Mouse (Mus musculus) adipocyte (in vitro differentiated cells): ENCODE data around the gene Tnfaip2.

Source experiments
- DNase-seq: peaks from one replicate; pipeline ENCODE4 v3.0.0-alpha.2; 2016; ENCODE audit warnings: low spot score

Gene Tnfaip2

DNA sequence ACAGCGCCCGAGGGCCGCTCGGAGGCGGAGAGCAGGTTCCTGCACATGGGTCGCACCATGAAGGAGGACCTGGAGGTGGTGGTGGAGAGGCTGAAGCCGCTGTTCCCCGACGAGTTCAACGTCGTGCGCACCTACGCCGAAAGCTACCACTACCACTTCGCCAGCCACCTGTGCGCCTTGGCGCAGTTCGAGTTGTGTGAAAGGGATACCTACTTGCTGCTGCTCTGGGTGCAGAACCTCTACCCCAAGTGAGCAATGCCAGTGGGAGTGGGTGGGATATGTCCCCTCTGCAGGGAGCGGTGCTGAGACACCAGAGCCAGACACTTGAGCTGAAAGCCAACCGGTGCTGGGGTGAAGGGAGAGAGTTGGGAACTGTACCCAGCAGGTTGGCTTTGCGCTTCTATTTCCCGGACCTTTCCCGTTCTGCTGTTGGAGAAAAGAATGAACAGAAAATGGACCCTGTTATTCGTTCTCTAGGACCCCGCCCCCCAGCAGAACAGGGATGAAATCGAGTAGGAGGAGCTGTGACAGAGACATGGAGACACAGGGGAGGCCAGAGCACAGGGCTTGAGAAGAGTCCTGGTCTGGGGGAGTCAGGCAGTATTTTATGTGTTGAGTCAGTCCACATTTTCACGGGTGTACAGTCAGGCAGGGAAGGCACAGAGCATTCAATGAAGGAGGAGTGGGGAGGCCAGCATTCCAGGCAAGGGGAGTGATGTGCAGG, 3.8 kb downstream of the Tnfaip2 start:
- DNase-seq: no peak

DNA sequence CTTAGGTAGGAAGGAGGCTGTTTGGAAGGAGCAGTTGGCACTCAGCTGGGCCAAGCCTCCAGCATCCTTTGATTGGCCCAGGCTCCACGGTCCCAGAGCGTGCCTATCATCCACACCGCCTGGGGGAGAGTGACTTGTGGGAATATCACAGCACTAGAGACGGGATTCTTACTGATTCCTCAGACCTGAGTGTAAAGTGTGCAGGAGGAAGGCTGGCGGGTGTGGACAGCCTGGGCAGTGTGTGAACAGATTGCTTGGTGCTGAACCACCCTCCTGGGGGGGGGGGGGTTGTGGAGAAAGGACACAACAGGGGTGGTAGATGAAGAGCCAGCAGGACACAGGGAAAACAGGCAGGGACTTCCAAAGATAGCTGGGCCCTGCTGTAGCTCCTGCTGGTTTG, 4.5 kb downstream of the Tnfaip2 start:
- DNase-seq: no peak

DNA sequence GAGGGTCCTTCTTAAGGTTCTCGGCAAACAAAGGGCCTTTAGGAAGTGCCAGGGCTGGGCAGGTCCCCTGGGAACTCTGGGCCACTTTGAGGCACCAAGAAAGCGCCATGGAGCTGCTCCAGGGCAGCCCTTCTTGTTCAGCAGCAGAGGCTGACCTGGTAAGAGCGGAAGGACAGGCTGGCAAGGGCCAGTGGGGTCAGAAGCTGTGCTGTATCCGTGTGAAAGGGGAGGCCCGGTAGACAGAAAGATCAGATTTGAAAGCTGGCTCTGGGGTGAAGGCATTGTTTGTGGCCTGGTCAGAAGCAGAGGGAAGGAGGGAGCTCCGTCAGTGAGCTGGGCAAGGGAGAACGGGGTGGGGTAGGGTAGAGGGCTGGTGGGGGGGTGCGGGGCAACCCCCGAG, 5.1 kb downstream of the Tnfaip2 start:
- peak; percentile 50 for DNase-seq

DNA sequence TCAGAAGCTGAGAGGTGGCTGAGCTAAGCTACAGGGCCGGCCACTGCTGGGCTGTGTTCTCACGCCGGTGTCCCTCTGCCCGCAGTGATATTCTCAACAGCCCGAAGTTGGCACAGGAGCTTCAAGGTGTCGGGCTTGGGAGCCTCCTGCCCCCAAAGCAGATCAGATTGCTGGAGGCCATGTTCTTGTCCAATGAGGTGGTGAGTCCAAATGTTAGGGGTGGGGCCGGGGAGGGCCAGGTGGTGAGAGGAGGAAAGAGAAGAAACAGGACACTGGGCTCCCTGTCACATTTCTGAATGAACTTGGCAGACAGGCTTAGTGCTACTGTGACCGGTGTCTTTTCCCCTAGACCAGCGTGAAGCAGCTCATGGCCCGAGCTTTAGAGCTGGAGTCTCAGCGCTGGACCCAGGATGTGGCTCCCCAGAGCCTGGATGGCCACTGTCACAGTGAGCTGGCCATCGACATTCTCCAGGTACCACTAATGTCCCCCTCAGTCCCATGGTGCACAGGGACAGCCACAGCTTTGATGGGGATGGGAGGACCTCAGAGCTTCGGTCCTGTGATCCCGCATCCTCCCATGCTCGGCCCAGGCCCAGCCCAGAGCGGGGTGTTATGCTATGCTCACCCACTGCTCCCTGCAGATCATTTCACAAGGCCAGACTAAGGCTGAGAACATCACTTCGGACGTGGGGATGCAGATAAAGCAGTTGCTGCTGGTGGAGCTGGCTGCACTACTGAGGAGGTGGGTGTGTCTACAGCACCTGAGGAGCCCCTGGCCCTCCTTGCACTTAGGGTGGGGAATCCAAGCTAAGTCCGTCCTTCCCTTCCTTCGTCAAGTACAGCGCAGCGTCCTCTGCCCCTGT, 5.9 kb downstream of the Tnfaip2 start:
- no peak for DNase-seq

- peak; percentile 48 for DNase-seq
Observed at GRCm38 (mm10) chr12:111448931-111449705, 6.8 kb downstream of the Tnfaip2 start.

GRCm38 (mm10) chr12:111450359-111450758, 8.1 kb downstream of the Tnfaip2 start:
- DNase-seq: no peak

- DNase-seq: no peak
Observed at GRCm38 (mm10) chr12:111451561-111451960, 9.3 kb downstream of the Tnfaip2 start.

GRCm38 (mm10) chr12:111454021-111454420, 11.8 kb downstream of the Tnfaip2 start:
- no peak for DNase-seq

DNA sequence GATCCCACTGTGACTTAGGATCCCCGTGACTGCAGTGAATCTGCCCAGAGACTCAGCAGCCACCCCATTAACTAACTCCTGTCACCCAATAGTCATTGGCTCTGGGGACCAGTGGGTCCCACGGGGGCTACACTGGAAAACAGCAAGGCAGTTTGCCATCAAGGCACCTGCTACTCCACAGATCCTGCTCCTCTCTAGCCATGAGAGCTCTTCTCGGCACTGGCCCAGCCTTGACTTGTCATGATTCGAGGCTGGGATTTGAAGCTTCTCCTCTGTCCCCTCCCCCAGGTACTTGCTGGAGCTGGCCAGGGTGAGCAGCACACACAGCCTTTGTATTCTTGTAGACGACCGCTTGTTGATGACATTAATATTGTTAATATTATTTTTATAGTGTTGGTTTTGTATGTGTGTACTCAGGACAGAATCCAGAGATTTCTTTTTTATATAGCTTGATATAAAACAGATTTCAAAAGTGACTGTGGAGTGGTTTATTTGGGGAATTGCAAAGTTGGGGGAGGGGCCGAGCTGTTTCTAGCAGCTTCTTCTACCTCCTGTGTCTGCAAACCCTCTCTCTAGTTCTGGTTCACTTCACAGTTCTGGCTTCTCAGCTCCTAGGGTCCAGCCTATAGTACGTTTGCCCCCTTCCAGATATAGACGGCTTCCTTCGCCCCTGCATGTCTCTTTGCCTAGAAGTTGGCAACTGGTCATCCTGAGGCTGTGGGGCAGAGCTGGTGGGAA, 12.4 kb downstream of the Tnfaip2 start:
- no peak for DNase-seq

GRCm38 (mm10) chr12:111455311-111455846, 13.1 kb downstream of the Tnfaip2 start:
- DNase-seq: no peak

DNA sequence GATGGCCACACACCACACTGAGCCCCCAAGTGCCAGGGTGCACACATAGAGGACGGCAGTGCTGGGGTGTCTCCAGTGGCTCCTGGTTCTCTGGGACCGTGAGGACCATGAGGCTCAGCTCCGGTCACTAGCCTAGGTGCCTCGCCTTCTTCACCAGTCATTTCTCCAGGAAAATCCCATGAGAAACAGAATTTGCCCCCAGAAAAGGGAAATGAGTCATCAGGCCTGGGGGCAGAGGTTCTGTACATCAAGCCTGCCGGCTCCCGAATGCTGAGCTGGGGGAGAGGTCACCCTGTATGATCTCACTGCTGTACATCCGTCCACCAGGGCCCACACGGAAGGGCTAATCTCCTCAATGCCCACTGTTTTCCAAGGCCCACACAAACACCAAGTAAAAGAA, 13.6 kb downstream of the Tnfaip2 start:
- no peak for DNase-seq

GRCm38 (mm10) chr12:111457742-111458141, 15.5 kb downstream of the Tnfaip2 start:
- DNase-seq: no peak

DNA sequence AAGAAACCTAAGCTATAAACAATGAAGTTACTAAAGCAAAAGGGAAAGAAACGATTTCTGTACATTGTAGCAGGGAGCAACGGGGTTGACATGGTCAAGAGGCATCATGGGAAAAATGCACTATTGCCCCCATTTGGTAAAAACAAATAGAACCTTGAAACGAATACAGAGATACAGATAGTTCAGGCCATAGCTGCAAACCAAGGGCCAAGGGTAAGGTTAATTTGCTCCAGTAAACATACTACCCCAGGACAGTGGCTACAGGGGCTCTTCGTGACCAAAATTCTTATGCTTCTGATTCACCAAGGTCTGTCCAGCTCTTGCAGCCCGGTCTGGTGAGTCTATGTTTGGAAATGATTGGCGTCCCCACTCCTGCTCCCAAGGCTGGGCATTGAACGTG, 21.3 kb downstream of the Tnfaip2 start:
- DNase-seq: no peak

DNA sequence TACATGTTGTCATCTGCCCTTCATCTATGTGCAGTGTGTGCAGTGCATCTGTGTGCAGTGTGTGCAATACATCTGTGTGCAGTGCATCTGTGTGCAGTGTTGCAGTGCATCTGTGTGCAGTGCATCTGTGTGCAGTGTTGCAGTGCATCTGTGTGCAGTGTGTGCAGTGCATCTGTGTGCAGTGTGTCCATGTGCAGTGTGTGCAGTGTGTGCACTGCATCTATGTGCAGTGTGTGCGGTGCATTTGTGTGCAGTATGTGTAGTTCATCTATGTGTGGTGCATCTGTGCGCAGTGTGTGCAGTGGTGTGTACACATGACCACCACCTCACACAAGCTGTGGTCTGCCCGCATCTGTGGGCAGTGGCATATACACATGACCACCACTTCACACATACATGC, 24.1 kb downstream of the Tnfaip2 start:
- DNase-seq: no peak

- DNase-seq: peak; percentile 51
Observed at GRCm38 (mm10) chr12:111468206-111468605, 25.9 kb downstream of the Tnfaip2 start.

- DNase-seq: peak; percentile 63
Observed at GRCm38 (mm10) chr12:111469507-111469906, 27.2 kb downstream of the Tnfaip2 start.

DNA sequence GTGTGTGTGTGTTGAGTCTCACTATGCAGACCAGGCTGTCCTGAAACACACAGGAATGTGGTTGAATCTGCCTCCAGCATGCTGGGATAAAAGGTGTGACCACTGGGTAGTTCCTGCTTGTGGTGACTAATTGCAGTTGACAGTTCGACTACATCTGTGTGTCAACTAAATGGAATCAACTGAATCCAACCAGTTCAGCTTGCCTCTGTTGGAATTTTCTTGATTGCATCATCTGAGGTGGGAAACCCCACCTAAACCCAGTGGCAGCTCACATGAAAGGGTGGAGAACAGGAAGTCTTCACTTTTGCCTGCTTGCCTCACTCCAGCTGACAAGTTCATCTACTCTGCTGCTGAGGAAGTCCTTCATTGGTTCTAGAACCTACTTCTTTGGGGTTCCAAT, 28.9 kb downstream of the Tnfaip2 start:
- no peak for DNase-seq

DNA sequence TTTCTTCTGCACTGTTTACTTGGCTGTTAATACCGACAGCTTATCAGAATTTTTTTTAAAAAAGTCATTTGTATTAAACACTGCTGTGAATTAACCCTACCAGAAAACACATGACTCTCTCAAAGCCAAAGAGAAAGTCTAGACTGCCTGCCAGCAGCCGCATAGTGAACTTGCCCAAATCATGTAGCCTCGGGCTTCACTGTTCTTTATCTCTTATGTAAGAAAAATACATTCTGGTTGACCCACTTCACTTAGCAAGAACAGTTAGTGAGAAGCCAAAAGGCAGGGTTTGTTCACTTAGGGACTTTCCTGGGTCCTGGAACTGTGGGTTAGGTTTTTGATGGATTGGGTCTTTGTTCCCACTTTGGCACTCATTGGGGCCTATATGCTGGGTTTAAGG, 29.5 kb downstream of the Tnfaip2 start:
- peak; percentile 75 for DNase-seq

DNA sequence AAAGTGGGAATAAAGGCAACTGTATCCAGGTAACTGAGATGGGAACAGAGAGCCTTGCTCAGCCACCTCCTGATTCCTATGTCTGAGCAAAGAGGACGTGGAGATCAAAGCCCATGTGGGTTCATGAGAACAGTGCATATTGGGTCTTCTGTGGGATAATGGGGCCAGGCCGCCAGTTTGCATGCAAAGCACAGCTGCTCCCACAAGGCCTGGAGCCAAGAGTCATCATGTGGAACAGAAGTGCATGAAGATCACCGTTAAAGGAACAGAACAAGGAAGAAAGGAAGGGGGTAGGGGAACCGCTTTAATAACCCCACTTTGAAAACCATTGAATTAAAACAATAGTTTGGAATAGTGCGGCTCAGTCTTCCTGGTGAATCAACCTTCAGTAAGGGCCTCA, 30.6 kb downstream of the Tnfaip2 start:
- no peak for DNase-seq

DNA sequence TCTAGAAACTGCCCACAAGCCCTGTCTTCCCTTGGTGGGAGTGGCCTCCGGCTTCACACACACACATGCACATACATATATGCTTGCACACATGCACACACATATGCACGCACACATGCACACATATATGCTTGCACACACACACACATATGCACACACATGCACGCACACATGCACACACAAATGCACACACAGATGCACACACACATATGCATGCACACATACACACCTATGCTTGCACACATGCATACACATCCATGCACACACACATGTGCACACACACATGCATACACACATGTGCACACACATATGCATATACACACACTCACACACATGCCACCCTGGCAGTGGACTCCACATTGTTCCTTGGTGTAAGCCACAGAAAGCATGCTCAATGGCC, 32.1 kb downstream of the Tnfaip2 start:
- no peak for DNase-seq

DNA sequence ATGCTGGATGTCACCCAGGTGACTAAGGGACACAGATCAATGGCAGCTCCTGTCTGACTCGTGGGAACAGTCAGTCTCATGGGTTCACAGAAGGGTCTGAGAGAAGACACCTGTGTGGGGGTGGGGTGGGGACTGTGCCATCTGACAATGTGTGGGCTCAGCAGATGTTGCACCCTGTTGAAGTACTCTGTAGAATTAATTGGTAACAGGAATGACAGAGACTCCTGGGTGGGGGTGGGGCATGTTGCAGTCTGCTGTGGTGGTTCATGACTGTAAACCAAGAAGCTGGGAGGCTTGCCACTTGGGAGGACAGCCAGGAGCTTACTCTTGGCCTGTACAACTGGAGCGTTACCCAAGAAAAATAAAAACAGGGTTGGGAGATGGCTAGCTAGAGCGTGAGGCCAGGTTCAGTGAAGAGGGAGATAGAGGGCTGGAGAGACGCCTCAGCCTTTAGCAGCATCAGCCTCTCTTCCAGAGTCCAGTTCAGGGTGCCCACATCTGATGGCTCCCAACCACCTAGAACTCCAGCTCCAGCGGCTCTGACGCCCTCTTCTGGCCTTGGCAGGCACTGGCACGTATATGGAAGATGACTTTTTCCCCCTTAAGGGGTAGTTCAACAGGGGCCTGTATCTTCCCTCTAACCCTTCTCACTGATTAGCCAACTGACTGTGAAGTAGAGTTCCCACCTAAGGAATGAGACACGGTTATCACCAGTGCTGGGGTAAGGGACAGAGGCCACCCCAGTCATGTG, 32.8 kb downstream of the Tnfaip2 start:
- peak; percentile 98 for DNase-seq
